Mouse (Mus musculus) ES-Bruce4 (cell line): ENCODE measurements around the gene Gm28539.

Experiments used
- CTCF ChIP-seq: IDR thresholded peaks from one replicate; pipeline ENCODE4 v1.8.1; 2011; ENCODE audit warnings: low read depth, low read length
- POLR2A ChIP-seq: IDR thresholded peaks from one replicate; pipeline ENCODE4 v1.8.1; 2011; ENCODE audit warnings: low read length; ENCODE audit not compliant: insufficient read depth

GRCm38 (mm10) chr16:18927963-18928362, 91.6 kb downstream of the Gm28539 start:
- no peak for TF ChIP-seq CTCF
- TF ChIP-seq POLR2A: no peak
